Comparison of ENCODE assay signal across 8 mouse cellular contexts in genomic region chr1:55838168-55838567, GRCm38 (mm10).
DNase-seq lines count a peak whose midpoint lies in the region; ATAC-seq lines count a peak whose summit lies in the region.

No protein-coding gene starts in this region.

- intact Hi-C loops in left cerebral cortex, postnatal 10 days (cut with DNase I): loop anchor here (2.0 kb wide), 1 partner anchor 433 kb away; the partner anchor contains the start of gene Plcl1

- H3K9ac ChIP-seq in forebrain, embryonic 16.5 days (replicated peaks; ENCODE audit: low read depth, low read length): no peak overlapping the region
- no peak overlapping the region for H3K9ac ChIP-seq in midbrain, embryonic 15.5 days

- no peaks in the 10 kb centered on the region for H3K36me3 ChIP-seq in forebrain, embryonic 16.5 days (ENCODE audit: control insufficient read depth, insufficient read depth)
- no peaks in the 10 kb centered on the region for H3K36me3 ChIP-seq in midbrain, embryonic 15.5 days (replicated peaks)

- WGBS in forebrain, embryonic 16.5 days: 2% methylated on average over 2 of the region's 2 CpGs
- WGBS in midbrain, embryonic 15.5 days: 2% methylated on average over 2 of the region's 2 CpGs

- no peaks in the 10 kb centered on the region; the same call in 1 of the 2 replicates for H3K27me3 ChIP-seq in forebrain, embryonic 16.5 days (replicated peaks; ENCODE audit: control insufficient read depth, insufficient read depth, low read length)
- no peaks in the 10 kb centered on the region for H3K27me3 ChIP-seq in midbrain, embryonic 15.5 days (replicated peaks)

- peak; percentile 14 for DNase-seq in urinary bladder, adult 18-20 months (ENCODE audit: low spot score in 2 of 2)
- DNase-seq in urinary bladder, postnatal 10 days (ENCODE audit: low spot score): no peak
- DNase-seq in cerebellum, adult 11 months: peak; percentile 24
- DNase-seq in induced T-regulatory cell, adult 2 months (ENCODE audit: low read depth): peak; percentile 51
- DNase-seq in left cerebral cortex, postnatal 10 days (ENCODE audit: extremely low spot score in 1 of 2, low spot score in 2 of 2): peak; percentile 48 to 73
- DNase-seq in thymus, postnatal 14 days: peak; percentile 34

- H3K27ac ChIP-seq in forebrain, embryonic 16.5 days (ENCODE audit: low read length): no peak overlapping the region
- no peak overlapping the region for H3K27ac ChIP-seq in midbrain, embryonic 15.5 days

- no peaks in the 10 kb centered on the region for H3K4me1 ChIP-seq in forebrain, embryonic 16.5 days (replicated peaks; ENCODE audit: control insufficient read depth, insufficient read depth, low read length)
- no peaks in the 10 kb centered on the region for H3K4me1 ChIP-seq in midbrain, embryonic 15.5 days

- no peak overlapping the region for H3K4me3 ChIP-seq in forebrain, embryonic 16.5 days (replicated peaks; ENCODE audit: low read length)
- H3K4me3 ChIP-seq in midbrain, embryonic 15.5 days: no peak overlapping the region

- ATAC-seq in forebrain, embryonic 16.5 days: peak; percentile 84
- peak; percentile 83 for ATAC-seq in midbrain, embryonic 15.5 days (replicated peaks)

- H3K4me2 ChIP-seq in forebrain, embryonic 16.5 days (ENCODE audit: low read length): no peak overlapping the region
- H3K4me2 ChIP-seq in midbrain, embryonic 15.5 days: no peak overlapping the region

- H3K9me3 ChIP-seq in forebrain, embryonic 16.5 days (ENCODE audit: control insufficient read depth, low read length): no peaks in the 10 kb centered on the region
- H3K9me3 ChIP-seq in midbrain, embryonic 15.5 days: no peaks in the 10 kb centered on the region
